Comparison of ENCODE assay signal across 1 mouse cellular context in genomic region chr1:36919728-36920127, GRCm38 (mm10).
TF ChIP-seq lines count a peak whose summit lies in the region.

No protein-coding gene starts in this region.

TF ChIP-seq in MEL, 35 proteins besides CTCF, POLR2A, EP300 and RAD21 (continued from another document):
- TF ChIP-seq POLR2AphosphoS2 (IDR thresholded peaks at IDR 0.05; ENCODE audit: low read length): 0 out of 2 replicates have a peak, but pooled peaks have one; percentile 37
- TF ChIP-seq ZC3H11A (IDR thresholded peaks at IDR 0.05; ENCODE audit: low read depth, low read length): no peak
- peak; percentile 89 for TF ChIP-seq MYB (IDR thresholded peaks at IDR 0.05; ENCODE audit: low read depth, low read length)
- peak; percentile 98 for TF ChIP-seq TAL1 (IDR thresholded peaks at IDR 0.05; ENCODE audit: low read length)
- no peak for TF ChIP-seq UBTF (IDR thresholded peaks at IDR 0.05; ENCODE audit: borderline replicate concordance, insufficient read depth, low read depth, low read length)
